Mouse (Mus musculus): Measurements from ENCODE around the gene Ap4m1.

Gene Ap4m1

DNA sequence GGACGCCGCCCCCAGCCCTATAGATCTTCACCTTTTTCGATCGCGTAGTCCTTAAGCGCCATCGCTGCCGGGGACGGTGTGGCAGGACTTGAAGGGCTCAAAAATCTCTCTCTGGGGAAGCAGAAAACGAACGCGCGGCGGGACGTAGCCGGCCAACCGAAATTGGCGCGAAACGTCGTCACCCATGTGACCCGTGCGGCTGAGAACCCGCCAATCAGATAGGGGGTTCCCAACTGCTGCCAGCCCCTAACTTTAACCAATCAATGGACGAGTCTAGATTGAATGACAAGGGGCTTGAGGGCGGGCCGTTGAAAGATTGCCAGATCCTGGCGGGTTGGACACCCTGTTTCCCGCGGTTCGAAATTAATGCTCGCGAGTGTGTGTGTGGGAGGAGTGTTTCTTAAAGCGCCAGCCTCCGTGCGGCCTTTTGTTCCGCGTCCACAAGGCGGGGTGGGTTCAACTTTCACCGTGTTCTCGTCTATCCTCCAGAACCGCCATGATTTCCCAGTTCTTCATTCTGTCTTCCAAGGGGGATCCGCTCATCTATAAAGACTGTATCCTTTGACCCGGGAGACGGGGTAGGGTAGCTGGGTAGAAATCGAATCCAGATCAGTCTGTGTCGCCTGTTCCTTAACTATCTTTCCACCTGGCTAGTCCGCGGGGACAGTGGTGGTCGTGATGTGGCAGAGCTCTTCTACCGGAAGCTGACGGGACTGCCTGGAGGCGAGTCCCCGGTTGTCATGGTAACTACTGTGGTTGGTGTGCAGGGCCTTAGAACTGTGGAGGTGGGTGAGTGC, at the start of gene Ap4m1, which contains the start of gene Mcm7:
Gene Ap4m1, plus strand, starts transcription at position 308 of the 797 bp plus-strand sequence.
Gene Mcm7, minus strand, starts transcription at position 728 of the 797 bp plus-strand sequence.
- DNase-seq (ENCODE audit: low read depth, low spot score), result peak; percentile 99

GRCm38 (mm10) chr5:138132425-138133064, 39.3 kb upstream of the Ap4m1 start:
- no peak for DNase-seq (ENCODE audit: low read depth, low spot score)

DNA sequence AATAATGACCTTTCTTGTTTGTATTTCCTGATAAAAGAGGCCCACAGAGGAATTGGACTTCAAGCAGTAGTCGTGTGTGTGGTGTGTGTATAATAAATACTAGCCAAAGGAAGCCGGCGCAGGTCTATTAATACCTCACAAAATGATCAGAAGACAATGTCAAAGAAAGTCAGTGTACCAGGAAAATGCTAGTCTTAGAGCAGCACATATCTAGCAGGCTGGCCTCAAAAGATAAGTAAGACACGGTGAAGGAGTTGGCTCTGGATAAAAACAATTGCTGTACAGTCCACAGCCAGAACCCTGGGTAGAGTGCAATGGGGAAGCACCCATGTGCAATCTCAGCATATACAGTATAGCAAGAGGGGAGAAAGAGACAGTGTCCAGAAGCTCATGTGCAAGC, 34.5 kb upstream of the Ap4m1 start:
- DNase-seq (ENCODE audit: low read depth, low spot score), result no peak

GRCm38 (mm10) chr5:138137935-138138549, 33.8 kb upstream of the Ap4m1 start:
- peak; percentile 79 for DNase-seq (ENCODE audit: low read depth, low spot score)

GRCm38 (mm10) chr5:138138585-138138984, 33.2 kb upstream of the Ap4m1 start:
- DNase-seq (ENCODE audit: low read depth, low spot score), result no peak

GRCm38 (mm10) chr5:138154390-138154789, 17.4 kb upstream of the Ap4m1 start:
- no peak for DNase-seq (ENCODE audit: low read depth, low spot score)

DNA sequence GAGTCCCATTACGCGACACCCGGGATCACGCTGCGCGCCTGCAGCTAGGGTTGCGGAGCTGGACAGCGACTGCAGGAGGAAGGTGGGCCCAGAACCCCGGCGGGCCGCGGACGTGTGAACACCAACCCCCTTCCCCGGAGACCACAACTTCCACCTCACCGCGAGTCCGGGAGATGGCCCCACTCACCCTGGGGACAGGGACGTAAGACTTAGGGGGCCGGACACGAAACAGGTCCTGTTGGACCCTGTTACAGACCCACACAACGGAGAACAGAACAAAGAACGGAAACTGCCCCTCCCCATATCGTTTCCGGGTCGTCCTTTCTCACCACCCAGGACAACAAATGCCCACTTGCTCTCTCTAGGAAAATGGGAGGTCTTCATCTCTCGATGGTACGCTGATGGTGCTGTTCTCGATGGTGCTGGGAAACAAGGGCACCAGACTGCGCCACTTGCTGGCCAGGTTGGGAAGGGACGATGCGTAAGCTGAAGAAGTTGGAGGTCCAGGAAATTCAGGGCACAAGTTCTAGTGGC, 16.3 kb upstream of the Ap4m1 start, which contains the start of gene Zfp113:
Gene Zfp113, minus strand, starts transcription at position 302 of the 534 bp plus-strand sequence.
- peak; percentile 98 for DNase-seq (ENCODE audit: low read depth, low spot score)

DNA sequence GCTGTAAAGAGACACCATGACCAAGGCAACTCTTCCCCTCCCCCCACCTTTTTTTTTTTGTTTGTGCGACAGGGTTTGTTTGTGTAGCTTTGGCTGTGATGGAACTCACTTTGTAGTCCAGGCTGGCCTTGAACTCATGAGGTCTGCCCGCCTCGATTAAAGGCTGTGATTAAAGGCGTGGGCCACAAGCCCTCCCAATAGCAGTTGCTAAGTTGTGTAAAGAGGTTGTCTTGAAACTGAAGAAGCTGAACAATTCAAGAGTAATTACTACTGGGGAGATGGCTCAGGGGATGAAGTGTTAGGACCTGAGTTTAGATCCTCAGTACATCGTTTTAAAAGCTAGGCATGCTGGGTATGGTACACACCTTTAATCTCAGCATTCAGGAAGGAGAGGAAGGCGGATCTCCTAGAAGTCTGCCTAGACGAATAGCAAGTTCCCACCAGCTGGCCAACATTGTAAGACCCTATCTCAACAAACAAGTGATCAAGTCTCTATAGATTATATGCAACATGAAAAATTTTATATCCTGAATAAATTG, 11.5 kb upstream of the Ap4m1 start:
- DNase-seq (ENCODE audit: low read depth, low spot score), result peak; percentile 74

GRCm38 (mm10) chr5:138160842-138161665, 10.7 kb upstream of the Ap4m1 start, which contains the start of gene Cops6:
Cops6 (plus strand) TSS chr5:138161071.
- peak; percentile 97 for DNase-seq (ENCODE audit: low read depth, low spot score)

GRCm38 (mm10) chr5:138163046-138163445, 8.8 kb upstream of the Ap4m1 start:
- peak; percentile 84 for DNase-seq (ENCODE audit: low read depth, low spot score)

GRCm38 (mm10) chr5:138163610-138164009, 8.2 kb upstream of the Ap4m1 start:
- DNase-seq (ENCODE audit: low read depth, low spot score), result no peak

- DNase-seq (ENCODE audit: low read depth, low spot score), result no peak
Observed at GRCm38 (mm10) chr5:138165594-138165993, 6.2 kb upstream of the Ap4m1 start.

- DNase-seq (ENCODE audit: low read depth, low spot score), result peak; percentile 98
Observed at GRCm38 (mm10) chr5:138170936-138171561, 753 bp upstream of the Ap4m1 start.

DNA sequence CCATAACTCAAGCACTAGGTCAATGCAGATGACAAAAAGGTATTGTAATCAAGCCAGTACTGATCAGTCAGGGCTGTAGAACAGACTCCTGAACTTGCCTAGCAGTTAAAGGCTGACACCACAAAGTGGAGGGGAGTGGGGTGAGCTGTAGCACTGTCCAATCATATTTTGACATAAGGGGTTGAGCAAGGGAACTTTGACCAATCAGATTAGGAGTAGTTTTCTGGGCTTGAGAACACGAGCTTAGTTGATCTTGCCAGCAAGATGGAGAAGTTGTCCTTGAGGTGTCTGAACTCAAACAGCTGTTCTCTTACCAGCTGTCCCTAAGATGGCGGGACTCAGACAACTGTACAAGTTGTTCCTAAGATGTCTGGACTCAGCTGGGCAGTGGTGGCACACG, 1.4 kb downstream of the Ap4m1 start:
- DNase-seq (ENCODE audit: low read depth, low spot score), result peak; percentile 66

DNA sequence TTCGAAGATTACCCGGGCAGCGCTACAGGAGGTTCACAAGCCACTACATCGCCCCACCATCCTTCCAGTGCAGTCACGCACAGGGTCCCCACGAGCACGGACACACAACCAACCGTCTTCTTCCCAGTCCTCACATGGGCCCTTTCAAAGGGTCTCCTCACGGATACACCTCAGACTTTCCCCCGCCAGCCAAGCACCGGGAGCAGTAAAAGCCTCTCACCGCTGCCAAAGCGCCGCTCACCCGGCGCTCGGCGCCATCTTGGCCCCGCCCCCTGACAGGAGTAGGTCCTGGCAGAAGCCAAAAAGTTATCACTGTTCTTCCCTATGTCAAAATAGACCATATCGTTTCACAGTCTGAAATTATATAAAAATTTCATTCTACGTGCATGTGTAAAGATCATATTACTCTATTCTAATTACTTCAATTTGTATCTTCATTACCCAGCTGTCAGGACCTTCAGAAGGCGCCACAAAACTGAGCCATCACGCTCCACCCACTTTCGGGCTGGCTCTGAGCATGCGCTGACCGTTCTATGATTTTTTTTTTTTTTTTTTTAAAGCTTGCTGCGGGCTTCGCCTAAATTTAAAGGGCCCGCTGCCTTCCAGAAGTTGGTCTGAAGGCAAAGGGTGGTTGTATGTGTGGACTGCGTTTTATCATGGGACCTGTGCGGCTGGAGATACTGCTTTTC, 15.3 kb downstream of the Ap4m1 start, which contains the start of the genes Taf6 and Cnpy4:
Gene Taf6, minus strand, starts transcription at position 502 of the 689 bp plus-strand sequence.
Gene Cnpy4, plus strand, starts transcription at position 536 of the 689 bp plus-strand sequence.
- peak; percentile 91 for DNase-seq (ENCODE audit: low read depth, low spot score)

- DNase-seq (ENCODE audit: low read depth, low spot score), result peak; percentile 89
Observed at GRCm38 (mm10) chr5:138187661-138188306, 16.0 kb downstream of the Ap4m1 start.

- peak; percentile 94 for DNase-seq (ENCODE audit: low read depth, low spot score)
Observed at GRCm38 (mm10) chr5:138193771-138194727, 22.2 kb downstream of the Ap4m1 start, which contains the start of gene Mblac1. Mblac1 (plus strand) TSS chr5:138194314.

Measured in ZHBTc4 (cell line).